Mouse (Mus musculus) hindbrain, embryonic 12.5 days (tissue): ENCODE data around the gene Nup98. TPM values are rescaled to one million over a fixed set of nuclear protein-coding genes. Genes with fewer than 3 reads are reported as not detected.

Experiments
- ATAC-seq: fragments of 200-750 bp; cut with Nextera tagmentation; 2 replicates; pipeline ENCODE4 v1.8.0; 2017; ENCODE audit warnings: moderate TSS enrichment; ENCODE audit not compliant: low FRiP score
- H3K27ac ChIP-seq: fragments of 300-500 bp; sonication (generic); 2 replicates; pipeline ENCODE4 v1.5.1; 2016; ENCODE audit warnings: mild to moderate bottlenecking
- H3K27me3 ChIP-seq: fragments of 300-500 bp; sonication (generic); 2 replicates; pipeline ENCODE4 v1.6.1; 2016; ENCODE audit warnings: mild to moderate bottlenecking
- H3K36me3 ChIP-seq: fragments of 300-500 bp; sonication (generic); 2 replicates; pipeline ENCODE4 v1.6.1; 2016; ENCODE audit warnings: mild to moderate bottlenecking
- H3K4me1 ChIP-seq: fragments of 300-500 bp; sonication (generic); 2 replicates; pipeline ENCODE4 v1.6.1; 2016
- H3K4me2 ChIP-seq: fragments of 300-500 bp; sonication (generic); replicated peaks from 2 replicates; pipeline ENCODE4 v1.6.1; 2016; ENCODE audit warnings: mild to moderate bottlenecking
- H3K4me3 ChIP-seq: fragments of 300-500 bp; sonication (generic); 2 replicates; pipeline ENCODE4 v1.5.1; 2016; ENCODE audit warnings: mild to moderate bottlenecking
- H3K9ac ChIP-seq: fragments of 300-500 bp; sonication (generic); 2 replicates; pipeline ENCODE4 v1.6.1; 2016; ENCODE audit warnings: mild to moderate bottlenecking, moderate library complexity
- H3K9me3 ChIP-seq: fragments of 300-500 bp; sonication (generic); replicated peaks from 2 replicates; pipeline ENCODE4 v1.6.1; 2016; ENCODE audit warnings: mild to moderate bottlenecking
- WGBS: fragments of 180-500 bp; shearing (Covaris S2); methylation state at CpG from one replicate; pipeline ENCODE4 v1.1.7; 2016; 5-methylcytosine and 5-hydroxymethylcytosine counted together
- polyA plus RNA-seq: library from polyadenylated mRNA; unstranded; fragments of >200 nt; fragmentation: Nextera tagmentation; extraction: Ambion mirVana; gene quantifications from 2 replicates; pipeline ENCODE4 v1.2.1, GENCODE M21; 2016

The Nup98 gene
- polyA plus RNA-seq, 1 experiment from 2014 or later = 42.3 TPM

DNA sequence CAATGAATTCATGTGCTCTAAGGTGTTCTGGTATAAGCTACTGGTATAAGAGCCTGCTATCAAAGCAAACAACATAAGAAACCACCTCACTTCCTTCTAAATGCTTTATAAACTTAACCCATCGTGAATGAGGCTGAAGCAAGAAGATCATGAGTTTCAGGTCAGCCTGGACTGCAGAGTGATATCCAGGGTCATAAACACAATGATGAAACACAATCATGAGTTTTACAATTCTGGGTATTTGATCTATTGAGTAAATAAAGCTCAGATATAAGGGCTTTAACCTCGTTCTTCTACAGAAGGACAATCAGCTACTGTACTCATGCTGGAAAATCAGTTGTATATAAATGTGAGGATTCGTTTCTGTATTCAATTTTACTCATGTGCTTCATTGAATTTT, 26.1 kb downstream of the Nup98 start:
- WGBS = 91% methylated on average over 3 of the region's 3 CpGs
- H3K27me3 ChIP-seq = no peaks in the 10 kb centered on the region
- no peak for ATAC-seq

GRCm38 (mm10) chr7:102170300-102170699, 39.7 kb downstream of the Nup98 start:
- Histone ChIP-seq H3K27ac (no peak overlapping the region), H3K9me3 (no peaks in the 10 kb centered on the region), H3K36me3 (peaks cover 12% of the 10 kb centered on the region), H3K27me3 (no peaks in the 10 kb centered on the region), H3K9ac (no peak overlapping the region), H3K4me3 (no peak overlapping the region), H3K4me2 (no peak overlapping the region), H3K4me1 (no peaks in the 10 kb centered on the region)
- no peak for ATAC-seq

More for the DNA sequence above, 26.1 kb downstream of the Nup98 start:
- Histone ChIP-seq H3K4me1 (no peaks in the 10 kb centered on the region), H3K27ac (no peak overlapping the region), H3K9me3 (no peaks in the 10 kb centered on the region), H3K4me2 (no peak overlapping the region), H3K36me3 (peaks cover 62% of the 10 kb centered on the region), H3K9ac (no peak overlapping the region), H3K4me3 (no peak overlapping the region)

GRCm38 (mm10) chr7:102153691-102154090, 56.3 kb downstream of the Nup98 start:
- WGBS = 97% methylated on average over 5 of the region's 5 CpGs
- H3K9me3 ChIP-seq = no peaks in the 10 kb centered on the region

DNA sequence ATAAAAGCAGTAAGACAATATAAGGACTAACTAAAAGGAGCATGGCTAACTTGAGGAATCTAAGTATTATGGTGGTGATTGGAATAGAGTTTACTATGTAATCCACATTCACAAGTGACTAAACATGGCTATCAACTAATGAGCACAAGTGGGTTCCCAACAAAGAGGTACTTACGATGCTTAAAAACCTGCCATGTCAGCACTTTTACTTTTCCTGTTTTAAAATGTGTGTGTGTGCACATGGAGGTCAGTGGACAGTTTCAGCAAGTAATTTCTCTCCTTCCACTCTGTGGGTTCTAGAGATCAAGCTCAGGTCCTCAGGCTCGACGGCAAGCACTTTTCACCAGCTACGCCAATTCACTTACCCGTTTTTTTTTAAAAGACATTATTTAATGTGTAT, 72.1 kb downstream of the Nup98 start:
- Histone ChIP-seq H3K9ac (no peak overlapping the region), H3K9me3 (no peaks in the 10 kb centered on the region), H3K4me2 (no peak overlapping the region), H3K36me3 (peaks cover 68% of the 10 kb centered on the region), H3K27me3 (no peaks in the 10 kb centered on the region), H3K27ac (no peak overlapping the region), H3K4me3 (no peak overlapping the region), H3K4me1 (no peaks in the 10 kb centered on the region)
- no peak for ATAC-seq
- over 99% methylated on average over 5 of the region's 5 CpGs for WGBS

More at GRCm38 (mm10) chr7:102153691-102154090, 56.3 kb downstream of the Nup98 start:
- no peak overlapping the region for H3K4me2 ChIP-seq
- no peak overlapping the region for H3K9ac ChIP-seq
- H3K4me3 ChIP-seq = no peak overlapping the region
- peaks cover 49% of the 10 kb centered on the region for H3K36me3 ChIP-seq
- no peaks in the 10 kb centered on the region for H3K27me3 ChIP-seq
- H3K4me1 ChIP-seq = no peaks in the 10 kb centered on the region
- ATAC-seq = no peak
- no peak overlapping the region for H3K27ac ChIP-seq

DNA sequence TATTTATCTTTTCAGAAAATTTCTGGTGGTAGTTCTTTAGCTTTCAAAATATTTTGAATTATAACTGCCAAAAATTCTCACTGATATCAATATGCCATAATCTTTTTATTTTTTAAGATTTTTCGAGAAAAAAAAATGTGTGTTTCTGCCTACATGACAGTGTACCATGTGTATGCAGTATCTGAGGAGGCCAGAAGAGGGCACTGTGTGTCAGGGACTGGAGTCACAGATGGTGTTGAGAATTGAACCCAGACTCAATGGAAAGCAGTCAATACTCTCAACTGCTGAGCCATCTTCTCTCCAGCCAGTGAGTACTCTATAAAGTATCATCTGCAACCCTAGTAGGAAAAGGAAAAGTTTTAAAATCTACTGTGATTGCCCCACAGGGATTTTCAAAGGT, 72.5 kb downstream of the Nup98 start:
- H3K27me3 ChIP-seq = no peaks in the 10 kb centered on the region
- WGBS = 91% methylated on average over 1 of the region's 1 CpGs

DNA sequence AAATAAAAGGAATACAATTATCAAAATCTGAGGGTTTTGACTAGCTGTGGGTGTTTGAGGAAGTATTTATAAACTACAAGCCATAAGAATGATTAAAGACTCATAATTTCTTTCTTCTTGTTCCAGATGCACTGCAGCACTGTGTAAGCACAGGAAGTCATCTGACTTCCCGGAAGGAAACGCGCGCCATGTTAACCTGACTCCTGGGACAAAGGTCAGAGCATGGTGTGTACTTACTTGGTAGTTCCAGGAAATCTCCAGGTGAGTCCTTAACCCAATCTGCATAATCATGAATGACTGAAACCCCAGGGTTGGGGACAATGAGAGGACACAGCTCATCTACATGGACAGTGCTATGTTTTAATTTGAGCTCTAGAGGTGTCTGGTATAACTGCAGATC, 77.6 kb downstream of the Nup98 start:
- 93% methylated on average over 4 of the region's 4 CpGs for whole genome bisulfite sequencing
- peaks cover 68% of the 10 kb centered on the region for H3K36me3 ChIP-seq
- no peak overlapping the region for H3K9ac ChIP-seq
- no peak overlapping the region for H3K4me2 ChIP-seq
- no peaks in the 10 kb centered on the region for H3K9me3 ChIP-seq
- ATAC-seq = no peak
- H3K4me3 ChIP-seq = no peak overlapping the region
- no peak overlapping the region for H3K27ac ChIP-seq
- no peaks in the 10 kb centered on the region for H3K27me3 ChIP-seq
- no peaks in the 10 kb centered on the region for H3K4me1 ChIP-seq

More for the DNA sequence above, 72.5 kb downstream of the Nup98 start:
- no peak overlapping the region for H3K9ac ChIP-seq
- no peak overlapping the region for H3K27ac ChIP-seq
- no peak overlapping the region for H3K4me2 ChIP-seq
- H3K4me3 ChIP-seq = no peak overlapping the region
- peaks cover 73% of the 10 kb centered on the region for H3K36me3 ChIP-seq
- no peaks in the 10 kb centered on the region for H3K9me3 ChIP-seq
- ATAC-seq = no peak
- no peaks in the 10 kb centered on the region for H3K4me1 ChIP-seq

GRCm38 (mm10) chr7:102120326-102120725, 89.7 kb downstream of the Nup98 start:
- no peak overlapping the region for H3K4me2 ChIP-seq
- 95% methylated on average over 10 of the region's 10 CpGs for WGBS
- ATAC-seq = no peak
- no peak overlapping the region for H3K9ac ChIP-seq
- H3K9me3 ChIP-seq = no peaks in the 10 kb centered on the region
- H3K27ac ChIP-seq = no peak overlapping the region
- H3K4me3 ChIP-seq = no peak overlapping the region
- no peaks in the 10 kb centered on the region for H3K4me1 ChIP-seq
- peaks cover 72% of the 10 kb centered on the region for H3K36me3 ChIP-seq
- H3K27me3 ChIP-seq = no peaks in the 10 kb centered on the region

DNA sequence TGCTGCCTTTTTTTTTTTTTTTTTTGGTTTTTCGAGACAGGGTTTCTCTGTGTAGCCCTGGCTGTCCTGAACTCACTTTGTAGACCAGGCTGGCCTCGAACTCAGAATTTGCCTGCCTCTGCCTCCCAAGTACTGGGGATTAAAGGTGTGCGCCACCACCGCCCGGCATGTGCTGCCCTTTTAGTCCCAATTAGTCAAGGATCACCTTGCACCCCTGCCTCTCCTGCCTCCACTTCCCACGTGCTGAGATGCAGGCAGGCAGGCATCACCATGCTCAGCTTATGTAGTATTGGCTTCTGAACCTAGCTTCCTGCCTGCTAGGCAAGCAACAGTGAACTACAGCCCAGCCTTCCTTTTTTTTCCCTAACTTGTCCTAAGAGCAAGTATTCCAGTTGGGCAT, 92.6 kb downstream of the Nup98 start:
- no peak for ATAC-seq
- no peaks in the 10 kb centered on the region for H3K9me3 ChIP-seq
- H3K9ac ChIP-seq = no peak overlapping the region
- H3K27ac ChIP-seq = no peak overlapping the region
- no peak overlapping the region for H3K4me2 ChIP-seq
- WGBS = 80% methylated on average over 6 of the region's 6 CpGs
- H3K4me1 ChIP-seq = no peaks in the 10 kb centered on the region
- no peak overlapping the region for H3K4me3 ChIP-seq
- H3K27me3 ChIP-seq = no peaks in the 10 kb centered on the region
- H3K36me3 ChIP-seq = peaks cover 43% of the 10 kb centered on the region

DNA sequence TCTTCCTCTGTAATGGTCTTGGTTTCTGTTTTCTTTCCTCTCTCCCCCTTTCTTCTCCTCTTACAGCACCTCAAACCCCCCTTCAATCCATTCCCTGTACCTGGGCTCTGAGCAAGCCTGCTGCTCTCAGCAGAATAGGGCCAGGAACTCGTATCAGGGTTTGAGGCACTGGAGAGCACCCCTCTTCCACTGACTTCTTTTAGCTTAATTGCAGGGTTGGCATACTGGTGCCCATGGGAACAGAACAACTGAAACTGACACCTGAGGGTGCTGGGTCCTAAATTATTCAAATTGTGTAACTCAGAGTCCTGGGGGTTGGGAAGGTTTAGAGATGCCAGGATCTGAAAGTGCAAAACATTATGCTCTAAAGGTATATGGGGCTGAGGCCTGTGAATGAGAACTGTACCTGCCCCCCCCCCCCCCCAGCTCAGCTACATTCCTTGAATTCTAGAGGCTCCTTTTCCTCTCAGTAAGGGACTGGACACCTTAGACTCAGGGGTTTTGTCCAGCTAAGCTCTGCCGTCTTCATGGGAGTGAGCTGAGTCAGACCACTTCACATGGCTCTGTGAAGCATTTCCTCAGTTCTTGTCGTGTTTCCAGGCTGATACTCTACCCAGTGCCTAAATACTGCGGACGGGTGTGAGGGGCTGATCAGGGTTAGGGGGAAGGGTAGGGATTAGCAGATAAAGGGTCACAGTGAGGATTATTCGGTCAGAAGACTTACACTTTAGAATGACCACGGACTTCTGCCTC, 93.2 kb downstream of the Nup98 start, which contains the start of gene Chrna10:
Gene Chrna10 (minus strand): TSS at position 250 of the 753 bp plus-strand sequence.
- H3K4me1 ChIP-seq = no peaks in the 10 kb centered on the region
- H3K27ac ChIP-seq = no peak within 1 kb of the TSS
- no peaks in the 10 kb centered on the region for H3K9me3 ChIP-seq
- WGBS = 57% methylated on average over 7 of the region's 7 CpGs
- H3K4me3 ChIP-seq = no peak within 1 kb of the TSS
- ATAC-seq = no peak
- no peak within 1 kb of the TSS for H3K9ac ChIP-seq
- H3K27me3 ChIP-seq = no peaks in the 10 kb centered on the region
- H3K4me2 ChIP-seq = no peak within 1 kb of the TSS
- H3K36me3 ChIP-seq = peaks cover 36% of the 10 kb centered on the region

DNA sequence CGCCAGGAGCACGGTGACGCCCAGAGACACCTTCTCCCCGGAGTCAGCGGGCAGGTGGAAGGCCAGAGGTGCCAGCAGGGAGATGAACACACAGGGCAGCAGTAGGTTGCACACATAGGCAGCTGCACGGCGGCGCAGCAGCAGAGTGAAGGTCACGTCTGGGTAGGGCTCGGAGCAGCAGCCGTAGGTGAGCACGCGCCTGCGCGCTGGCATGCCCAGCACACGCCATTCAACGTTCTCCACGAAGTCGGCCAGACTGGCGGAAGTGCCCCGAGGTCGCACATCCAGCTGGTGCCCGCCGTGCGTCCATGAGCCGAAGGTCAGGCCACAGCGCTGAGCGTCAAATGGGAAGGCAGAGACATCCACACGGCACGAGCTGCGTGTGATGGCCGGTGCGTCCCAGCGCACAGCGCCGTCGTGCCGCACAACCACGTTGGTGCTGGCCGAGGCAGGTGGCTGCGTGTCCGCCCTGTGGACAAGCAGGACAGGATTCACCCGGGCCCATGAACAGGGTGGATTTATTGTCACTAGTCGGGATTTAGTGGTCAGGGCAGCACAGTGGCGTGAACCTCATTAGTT, 96.7 kb downstream of the Nup98 start:
- Histone ChIP-seq H3K27me3 (no peaks in the 10 kb centered on the region), H3K4me2 (no peak overlapping the region), H3K4me3 (no peak overlapping the region), H3K27ac (no peak overlapping the region), H3K36me3 (peaks cover 2% of the 10 kb centered on the region; the same call in 1 of the 2 replicates), H3K9me3 (no peaks in the 10 kb centered on the region), H3K4me1 (no peaks in the 10 kb centered on the region), H3K9ac (no peak overlapping the region)
- 0 out of 2 replicates have a peak, but pooled peaks have one; percentile 13 for ATAC-seq
- 83% methylated on average over 45 of the region's 45 CpGs for WGBS

DNA sequence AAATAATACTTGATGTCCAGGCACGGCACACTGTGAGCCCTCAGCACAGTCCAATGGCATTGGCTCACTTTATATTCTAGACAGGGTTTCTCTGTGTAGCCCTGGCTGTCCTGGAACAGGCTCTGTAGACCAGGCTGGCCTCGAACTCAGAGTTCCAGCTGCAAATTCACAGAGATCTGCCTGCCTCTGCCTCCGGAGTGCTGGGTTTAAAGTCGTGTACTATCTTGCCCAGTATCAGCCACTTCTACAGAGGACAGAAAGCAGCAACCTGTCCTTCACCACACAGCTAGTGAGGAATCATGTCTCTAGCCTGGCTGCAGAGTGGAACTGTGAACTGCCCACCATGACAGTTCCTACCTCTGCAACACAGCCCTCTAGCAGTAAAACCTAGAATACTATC, 100.2 kb downstream of the Nup98 start:
- H3K9ac ChIP-seq = no peak overlapping the region
- peaks cover 4% of the 10 kb centered on the region; the same call in 1 of the 2 replicates for H3K27me3 ChIP-seq
- H3K9me3 ChIP-seq = no peaks in the 10 kb centered on the region
- no peak overlapping the region for H3K4me3 ChIP-seq
- no peaks in the 10 kb centered on the region for H3K36me3 ChIP-seq
- WGBS = 86% methylated on average over 4 of the region's 4 CpGs
- no peak overlapping the region for H3K4me2 ChIP-seq
- ATAC-seq = no peak
- H3K27ac ChIP-seq = no peak overlapping the region
- peaks cover 5% of the 10 kb centered on the region for H3K4me1 ChIP-seq

DNA sequence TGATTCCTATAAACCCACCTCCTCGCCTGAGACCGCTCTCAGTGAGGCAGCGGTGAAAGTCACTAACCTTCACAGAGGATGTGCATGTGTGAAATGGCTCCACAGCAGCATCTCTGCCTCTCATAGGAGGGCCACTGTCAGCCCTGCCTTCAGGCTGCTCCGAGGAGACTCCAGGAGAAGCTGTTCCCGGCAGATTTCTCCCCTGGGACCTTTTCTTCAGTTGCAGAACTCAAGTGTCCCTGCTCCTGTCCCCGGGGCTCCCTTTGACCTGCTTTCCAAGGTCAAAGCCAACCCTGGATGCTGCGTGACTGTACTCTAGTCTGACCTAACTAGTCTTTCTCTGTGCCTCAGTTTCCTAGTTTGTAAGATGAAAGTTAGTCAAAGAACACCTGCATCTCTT, 100.8 kb downstream of the Nup98 start, which contains the start of gene Art5:
Gene Art5 (minus strand): TSS at position 319 of the 400 bp plus-strand sequence.
- no peak within 1 kb of the TSS for H3K4me2 ChIP-seq
- no peak within 1 kb of the TSS for H3K4me3 ChIP-seq
- no peaks in the 10 kb centered on the region for H3K9me3 ChIP-seq
- no peak within 1 kb of the TSS for H3K9ac ChIP-seq
- 81% methylated on average over 7 of the region's 7 CpGs for WGBS
- no peak within 1 kb of the TSS for H3K27ac ChIP-seq
- H3K27me3 ChIP-seq = peaks cover 4% of the 10 kb centered on the region; the same call in 1 of the 2 replicates
- peaks cover 5% of the 10 kb centered on the region for H3K4me1 ChIP-seq
- no peaks in the 10 kb centered on the region for H3K36me3 ChIP-seq
- ATAC-seq = no peak

- WGBS = 85% methylated on average over 1 of the region's 1 CpGs
- no peak overlapping the region for H3K9ac ChIP-seq
- H3K4me2 ChIP-seq = no peak overlapping the region
- peaks cover 5% of the 10 kb centered on the region for H3K4me1 ChIP-seq
- no peak overlapping the region for H3K27ac ChIP-seq
- no peak overlapping the region for H3K4me3 ChIP-seq
- H3K27me3 ChIP-seq = peaks cover 4% of the 10 kb centered on the region; the same call in 1 of the 2 replicates
- no peaks in the 10 kb centered on the region for H3K36me3 ChIP-seq
- ATAC-seq = no peak
- no peaks in the 10 kb centered on the region for H3K9me3 ChIP-seq
Observed at GRCm38 (mm10) chr7:102108206-102108605, 101.8 kb downstream of the Nup98 start.
